Mouse (Mus musculus): ENCODE data around the gene Lyar. TPM values are rescaled to one million over a fixed set of nuclear protein-coding genes. Genes with fewer than 3 reads are reported as not detected.

Gene Lyar
- polyA plus RNA-seq (2014; fragmentation: Illumina TruSeq; extraction: RNeasy Lipid Tissue Mini Kit (QIAGEN cat#74804); ENCODE audit: low read depth, low replicate concordance), result 30.0 TPM

GRCm38 (mm10) chr5:38220328-38220912 lies at the start of gene Lyar, which contains the start of gene Zbtb49:
TSS of gene Lyar (plus strand) at chr5:38220470.
TSS of gene Zbtb49 (minus strand) at chr5:38220457.

GRCm38 (mm10) chr5:38260107-38260682 lies 39.9 kb downstream of the Lyar start, which contains the start of gene Tmem128:
TSS of gene Tmem128 (plus strand) at chr5:38260185.

GRCm38 (mm10) chr5:38275771-38276170 lies 55.5 kb downstream of the Lyar start, which contains the start of gene Otop1:
TSS of gene Otop1 (plus strand) at chr5:38275972.

Other genes with a start within 250 kb of the Lyar start
- 18.3 TPM for gene Stx18, start 181.7 kb upstream of the Lyar start, polyA plus RNA-seq (2014; fragmentation: Illumina TruSeq; extraction: RNeasy Lipid Tissue Mini Kit (QIAGEN cat#74804); ENCODE audit: low read depth, low replicate concordance)
- 6.4 TPM for gene Nsg1, start 60.6 kb upstream of the Lyar start, polyA plus RNA-seq (2014; fragmentation: Illumina TruSeq; extraction: RNeasy Lipid Tissue Mini Kit (QIAGEN cat#74804); ENCODE audit: low read depth, low replicate concordance)
- 3.2 TPM for gene Zbtb49, start within 50 bp of the Lyar start, polyA plus RNA-seq (2014; fragmentation: Illumina TruSeq; extraction: RNeasy Lipid Tissue Mini Kit (QIAGEN cat#74804); ENCODE audit: low read depth, low replicate concordance)
- 20.2 TPM for gene Tmem128, start 39.7 kb downstream of the Lyar start, polyA plus RNA-seq (2014; fragmentation: Illumina TruSeq; extraction: RNeasy Lipid Tissue Mini Kit (QIAGEN cat#74804); ENCODE audit: low read depth, low replicate concordance)
- 0.81 TPM for gene Otop1, start 55.5 kb downstream of the Lyar start, polyA plus RNA-seq (2014; fragmentation: Illumina TruSeq; extraction: RNeasy Lipid Tissue Mini Kit (QIAGEN cat#74804); ENCODE audit: low read depth, low replicate concordance)
- not detected for gene Drd5, start 98.9 kb downstream of the Lyar start, polyA plus RNA-seq (2014; fragmentation: Illumina TruSeq; extraction: RNeasy Lipid Tissue Mini Kit (QIAGEN cat#74804); ENCODE audit: low read depth, low replicate concordance)